Mouse (Mus musculus): Measurements from ENCODE around the gene Bbs2.

The Bbs2 gene

DNA sequence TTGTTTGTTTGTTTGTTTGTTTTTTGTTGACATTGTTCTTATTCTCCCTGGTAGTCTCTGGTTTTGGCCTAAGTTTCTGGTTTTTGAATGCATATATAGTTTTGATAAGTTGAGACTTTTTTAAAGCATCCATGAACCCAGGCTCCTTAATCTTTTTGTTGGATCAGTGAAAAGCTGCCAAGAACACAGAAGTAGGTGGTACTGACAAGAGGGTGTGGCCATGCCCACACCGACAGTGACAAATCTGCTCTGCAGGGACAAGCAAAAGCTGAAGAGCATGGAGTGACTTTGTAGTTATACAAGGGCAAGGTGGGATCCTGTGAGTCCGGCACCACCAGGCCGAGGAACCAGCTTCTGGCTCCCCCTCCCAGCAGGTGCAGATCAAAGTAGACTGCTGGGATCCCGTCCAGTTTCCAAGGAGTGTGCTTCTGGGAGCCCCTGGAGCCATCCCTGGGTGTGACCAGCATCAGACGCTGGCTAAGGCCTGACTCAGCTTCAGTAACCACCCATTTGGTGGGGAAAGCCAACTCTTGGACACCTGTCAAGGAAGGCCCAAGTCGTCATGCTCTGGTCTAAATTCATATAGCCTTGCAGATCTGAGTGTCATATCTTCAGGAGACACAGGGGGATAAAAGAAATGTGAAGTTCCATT, 11.9 kb upstream of the Bbs2 start:
- H3K4me3 ChIP-seq (replicated peaks; ENCODE audit: low read length) = no peak overlapping the region
- H3K9me3 ChIP-seq (ENCODE audit: low read length) = no peaks in the 10 kb centered on the region
- H3K36me3 ChIP-seq (ENCODE audit: insufficient read depth, low read length) = no peaks in the 10 kb centered on the region
- peaks cover 15% of the 10 kb centered on the region for H3K4me1 ChIP-seq (replicated peaks; ENCODE audit: low read depth, low read length)
- TF ChIP-seq CTCF (conservative IDR thresholded peaks at IDR 0.05; ENCODE audit: low read length) (no peak), POU5F1 (IDR thresholded peaks at IDR 0.05; ENCODE audit: borderline replicate concordance, low read length) (no peak), NANOG (IDR thresholded peaks at IDR 0.05; ENCODE audit: borderline replicate concordance, low read length) (no peak)
- H3K27me3 ChIP-seq (ENCODE audit: insufficient read depth, low read length) = no peaks in the 10 kb centered on the region

GRCm38 (mm10) chr8:94109835-94110234, 11.1 kb upstream of the Bbs2 start:
- H3K36me3 ChIP-seq (ENCODE audit: insufficient read depth, low read length) = no peaks in the 10 kb centered on the region

GRCm38 (mm10) chr8:94109396-94109795, 10.7 kb upstream of the Bbs2 start:
- Histone ChIP-seq H3K4me1 (replicated peaks; ENCODE audit: low read depth, low read length) (peaks cover 15% of the 10 kb centered on the region), H3K36me3 (ENCODE audit: insufficient read depth, low read length) (no peaks in the 10 kb centered on the region), H3K4me3 (replicated peaks; ENCODE audit: low read length) (no peak overlapping the region), H3K27me3 (ENCODE audit: insufficient read depth, low read length) (no peaks in the 10 kb centered on the region), H3K9me3 (ENCODE audit: low read length) (no peaks in the 10 kb centered on the region)
- TF ChIP-seq POU5F1 (IDR thresholded peaks at IDR 0.05; ENCODE audit: borderline replicate concordance, low read length) (no peak), CTCF (conservative IDR thresholded peaks at IDR 0.05; ENCODE audit: low read length) (no peak), NANOG (IDR thresholded peaks at IDR 0.05; ENCODE audit: borderline replicate concordance, low read length) (no peak)

More at GRCm38 (mm10) chr8:94109835-94110234, 11.1 kb upstream of the Bbs2 start:
- Histone ChIP-seq H3K9me3 (ENCODE audit: low read length) (no peaks in the 10 kb centered on the region), H3K27me3 (ENCODE audit: insufficient read depth, low read length) (no peaks in the 10 kb centered on the region), H3K4me3 (replicated peaks; ENCODE audit: low read length) (no peak overlapping the region), H3K4me1 (replicated peaks; ENCODE audit: low read depth, low read length) (peaks cover 15% of the 10 kb centered on the region)
- TF ChIP-seq POU5F1 (IDR thresholded peaks at IDR 0.05; ENCODE audit: borderline replicate concordance, low read length) = no peak
- TF ChIP-seq CTCF (conservative IDR thresholded peaks at IDR 0.05; ENCODE audit: low read length) = peak; percentile 18; the same call in 1 of the 2 replicates

- H3K4me3 ChIP-seq (replicated peaks; ENCODE audit: low read length) = no peak overlapping the region
- H3K36me3 ChIP-seq (ENCODE audit: insufficient read depth, low read length) = no peaks in the 10 kb centered on the region
- H3K9me3 ChIP-seq (ENCODE audit: low read length) = no peaks in the 10 kb centered on the region
- 0 out of 2 replicates have a peak, but pooled peaks cover 7% of the 10 kb centered on the region for H3K4me1 ChIP-seq (replicated peaks; ENCODE audit: low read depth, low read length)
- H3K27me3 ChIP-seq (ENCODE audit: insufficient read depth, low read length) = peaks cover 8% of the 10 kb centered on the region; the same call in 1 of the 2 replicates
- TF ChIP-seq CTCF (conservative IDR thresholded peaks at IDR 0.05; ENCODE audit: low read length) (no peak), NANOG (IDR thresholded peaks at IDR 0.05; ENCODE audit: borderline replicate concordance, low read length) (no peak)
Measured at GRCm38 (mm10) chr8:94107871-94108270, 9.1 kb upstream of the Bbs2 start.

GRCm38 (mm10) chr8:94104146-94104545, 5.4 kb upstream of the Bbs2 start:
- peaks cover 23% of the 10 kb centered on the region for H3K27me3 ChIP-seq (ENCODE audit: insufficient read depth, low read length)
- no peaks in the 10 kb centered on the region for H3K36me3 ChIP-seq (ENCODE audit: insufficient read depth, low read length)
- H3K4me3 ChIP-seq (replicated peaks; ENCODE audit: low read length) = no peak overlapping the region
- no peaks in the 10 kb centered on the region for H3K9me3 ChIP-seq (ENCODE audit: low read length)
- TF ChIP-seq POU5F1 (IDR thresholded peaks at IDR 0.05; ENCODE audit: borderline replicate concordance, low read length) (no peak), NANOG (IDR thresholded peaks at IDR 0.05; ENCODE audit: borderline replicate concordance, low read length) (no peak), CTCF (conservative IDR thresholded peaks at IDR 0.05; ENCODE audit: low read length) (no peak)
- H3K4me1 ChIP-seq (replicated peaks; ENCODE audit: low read depth, low read length) = peaks cover 4% of the 10 kb centered on the region

DNA sequence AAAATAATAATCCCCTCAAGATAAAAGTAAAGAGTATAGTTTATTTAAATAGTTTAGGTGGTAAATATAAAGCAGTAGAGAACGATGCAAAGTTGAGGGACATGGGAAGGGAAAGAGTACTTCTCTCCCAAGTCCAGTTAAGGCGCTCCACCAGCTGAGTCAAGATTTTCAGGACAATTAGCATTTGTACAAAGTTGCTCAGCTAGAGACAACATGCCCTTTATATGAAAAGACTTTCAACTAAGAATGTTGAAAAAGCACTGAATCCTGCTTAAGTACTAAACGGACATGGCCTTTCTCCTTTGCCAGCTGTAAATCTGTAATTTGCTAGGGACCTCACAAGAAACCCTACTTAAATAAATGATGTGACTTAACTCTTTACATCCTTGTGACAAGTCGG, 268 bp upstream of the Bbs2 start:
- H3K36me3 ChIP-seq (ENCODE audit: insufficient read depth, low read length) = no peaks in the 10 kb centered on the region
- H3K4me1 ChIP-seq (replicated peaks; ENCODE audit: low read depth, low read length) = peaks cover 14% of the 10 kb centered on the region
- H3K9me3 ChIP-seq (ENCODE audit: low read length) = no peaks in the 10 kb centered on the region
- TF ChIP-seq CTCF (conservative IDR thresholded peaks at IDR 0.05; ENCODE audit: low read length) = no peak
- TF ChIP-seq NANOG (IDR thresholded peaks at IDR 0.05; ENCODE audit: borderline replicate concordance, low read length) = no peak
- TF ChIP-seq POU5F1 (IDR thresholded peaks at IDR 0.05; ENCODE audit: borderline replicate concordance, low read length) = no peak
- peaks cover 23% of the 10 kb centered on the region for H3K27me3 ChIP-seq (ENCODE audit: insufficient read depth, low read length)
- H3K4me3 ChIP-seq (replicated peaks; ENCODE audit: low read length) = peak overlapping the region; percentile 85

DNA sequence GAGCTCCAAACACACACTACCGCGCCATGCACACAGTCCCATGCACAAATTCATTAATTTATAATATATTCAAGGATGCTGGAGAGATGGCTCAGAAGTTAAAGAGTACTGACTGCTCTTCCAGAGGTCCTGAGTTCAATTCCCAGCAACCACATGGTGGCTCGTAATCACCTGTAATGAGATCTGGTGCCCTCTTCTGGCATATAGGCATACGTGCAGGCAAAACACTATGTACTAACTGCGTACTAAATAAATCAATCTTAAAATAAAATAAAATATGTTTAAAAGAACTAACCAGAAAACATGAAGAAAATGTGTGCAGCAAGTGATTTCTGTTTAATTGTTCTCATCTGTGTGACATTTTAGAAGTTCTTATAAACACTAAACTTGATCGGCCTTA, 4.4 kb downstream of the Bbs2 start:
- no peaks in the 10 kb centered on the region for H3K27me3 ChIP-seq (ENCODE audit: insufficient read depth, low read length)
- H3K36me3 ChIP-seq (ENCODE audit: insufficient read depth, low read length) = no peaks in the 10 kb centered on the region
- no peak overlapping the region for H3K4me3 ChIP-seq (replicated peaks; ENCODE audit: low read length)
- H3K9me3 ChIP-seq (ENCODE audit: low read length) = no peaks in the 10 kb centered on the region
- H3K4me1 ChIP-seq (replicated peaks; ENCODE audit: low read depth, low read length) = peaks cover 36% of the 10 kb centered on the region
- TF ChIP-seq NANOG (IDR thresholded peaks at IDR 0.05; ENCODE audit: borderline replicate concordance, low read length) (no peak), CTCF (conservative IDR thresholded peaks at IDR 0.05; ENCODE audit: low read length) (peak; percentile 57), POU5F1 (IDR thresholded peaks at IDR 0.05; ENCODE audit: borderline replicate concordance, low read length) (no peak)

DNA sequence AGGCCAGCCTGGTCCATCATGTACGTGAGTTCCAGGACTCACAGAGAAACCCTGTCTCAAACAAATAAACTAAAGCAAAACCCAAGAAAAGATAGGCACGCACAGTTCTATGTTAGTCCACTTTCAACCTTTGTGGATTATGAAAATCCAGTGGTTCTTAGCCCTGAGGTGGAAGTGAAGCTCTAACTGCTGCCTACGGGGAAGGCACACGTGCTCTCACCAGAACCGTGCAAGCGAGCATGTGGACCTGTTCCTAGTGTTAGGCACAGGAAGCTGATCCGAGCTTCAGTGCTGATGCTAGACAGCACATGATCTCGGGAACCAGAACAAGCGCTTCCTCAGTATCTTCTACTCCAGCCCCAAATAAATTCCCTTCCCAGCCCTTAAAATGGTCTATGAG, 5.9 kb downstream of the Bbs2 start:
- H3K27me3 ChIP-seq (ENCODE audit: insufficient read depth, low read length) = no peaks in the 10 kb centered on the region
- H3K9me3 ChIP-seq (ENCODE audit: low read length) = no peaks in the 10 kb centered on the region
- H3K4me3 ChIP-seq (replicated peaks; ENCODE audit: low read length) = no peak overlapping the region
- TF ChIP-seq POU5F1 (IDR thresholded peaks at IDR 0.05; ENCODE audit: borderline replicate concordance, low read length) (no peak), NANOG (IDR thresholded peaks at IDR 0.05; ENCODE audit: borderline replicate concordance, low read length) (no peak), CTCF (conservative IDR thresholded peaks at IDR 0.05; ENCODE audit: low read length) (no peak)
- H3K36me3 ChIP-seq (ENCODE audit: insufficient read depth, low read length) = no peaks in the 10 kb centered on the region
- peaks cover 37% of the 10 kb centered on the region for H3K4me1 ChIP-seq (replicated peaks; ENCODE audit: low read depth, low read length)

GRCm38 (mm10) chr8:94089715-94090114, 9.0 kb downstream of the Bbs2 start:
- Histone ChIP-seq H3K9me3 (ENCODE audit: low read length) (no peaks in the 10 kb centered on the region), H3K36me3 (ENCODE audit: insufficient read depth, low read length) (no peaks in the 10 kb centered on the region), H3K4me3 (replicated peaks; ENCODE audit: low read length) (no peak overlapping the region), H3K4me1 (replicated peaks; ENCODE audit: low read depth, low read length) (peaks cover 37% of the 10 kb centered on the region), H3K27me3 (ENCODE audit: insufficient read depth, low read length) (no peaks in the 10 kb centered on the region)
- TF ChIP-seq POU5F1 (IDR thresholded peaks at IDR 0.05; ENCODE audit: borderline replicate concordance, low read length) = no peak
- TF ChIP-seq CTCF (conservative IDR thresholded peaks at IDR 0.05; ENCODE audit: low read length) = no peak
- TF ChIP-seq NANOG (IDR thresholded peaks at IDR 0.05; ENCODE audit: borderline replicate concordance, low read length) = peak; percentile 45
